Mouse (Mus musculus) CD8-positive naive resting alpha-beta T cell, adult 2 months (primary cell): ENCODE measurements around the gene Preb.

Source experiments
- DNase-seq, 2 experiments: peaks; one replicate each; pipeline ENCODE4 v3.0.0; 2022; ENCODE audit warnings: low read depth in 2 of 2, low spot score in 2 of 2

The Preb gene

GRCm38 (mm10) chr5:30901860-30902259 lies 58.3 kb downstream of the Preb start:
- DNase-seq, result no peak
